Mouse (Mus musculus) hindlimb bud, embryonic 11.5 days (tissue): ENCODE measurements around the gene Fam71f1.
A peak's percentile ranks its signal among the peaks of the same experiment; 100 is the strongest.
"Not testable (repeated sequence)": the region's sequence is repeated elsewhere in the genome, so short reads cannot be mapped to it uniquely, and the experiment has no call there.

Experiments
- DNase-seq: peaks from one replicate; pipeline ENCODE4 v3.0.0-alpha.2; 2012; ENCODE audit warnings: low read depth, low spot score; ENCODE audit errors: extremely low spot score

Gene Fam71f1

DNA sequence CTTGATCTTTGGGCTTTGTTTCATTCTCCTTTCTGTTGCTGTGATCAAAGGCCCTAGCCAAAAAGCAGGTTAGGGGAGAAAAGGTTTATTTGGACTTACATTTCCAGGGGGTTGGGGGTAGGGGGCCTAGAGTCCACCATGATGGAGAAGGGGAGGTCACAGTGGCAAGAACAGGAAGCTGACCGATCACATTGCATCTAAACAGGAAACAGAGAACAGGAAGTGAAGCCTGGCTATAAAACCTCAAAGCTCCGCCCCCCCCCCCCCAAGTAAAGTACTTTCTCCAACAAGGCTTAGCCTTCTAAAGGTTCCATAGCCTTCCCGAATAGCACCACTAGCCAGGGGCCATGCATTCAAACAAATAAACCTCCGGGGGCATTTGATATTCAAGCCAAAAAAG, 3.8 kb downstream of the Fam71f1 start:
- DNase-seq: no peak

DNA sequence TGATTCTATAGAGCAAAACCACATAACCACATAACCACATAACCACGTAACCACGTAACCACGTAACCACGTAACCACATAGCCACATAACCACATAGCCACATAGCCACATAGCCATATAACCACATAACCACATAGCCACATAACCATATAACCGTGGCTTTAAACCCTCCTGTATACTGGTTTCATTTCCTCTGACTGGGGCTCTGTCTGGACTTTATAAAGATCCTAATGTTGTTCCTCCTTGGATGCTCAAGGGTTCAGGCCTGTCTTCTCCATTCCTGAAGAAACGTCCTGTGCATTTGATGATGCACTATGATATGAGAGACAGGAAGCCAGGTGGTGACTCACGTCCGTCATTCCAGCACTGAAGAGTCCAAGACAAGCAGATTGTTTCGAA, 8.0 kb downstream of the Fam71f1 start:
- no peak for DNase-seq

DNA sequence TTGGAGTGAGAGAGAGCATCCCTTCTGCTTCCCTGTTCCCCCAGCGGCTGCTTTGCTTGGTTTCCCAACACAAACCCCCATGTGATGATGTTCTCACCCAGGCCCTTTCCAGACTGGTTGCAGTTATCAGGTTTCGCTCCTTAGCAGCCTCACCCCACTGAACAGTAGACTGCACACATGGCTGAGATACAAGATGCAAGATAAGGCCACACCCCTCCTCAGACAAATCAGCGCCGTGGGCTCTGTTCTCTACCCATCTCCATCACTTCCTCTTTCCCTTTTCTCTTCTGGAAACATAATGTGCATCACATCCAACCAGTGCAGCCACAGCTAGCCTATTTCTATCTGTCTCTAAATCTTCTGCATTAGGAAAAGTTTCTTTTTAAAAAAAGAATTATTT, 10.6 kb downstream of the Fam71f1 start:
- DNase-seq: no peak

DNA sequence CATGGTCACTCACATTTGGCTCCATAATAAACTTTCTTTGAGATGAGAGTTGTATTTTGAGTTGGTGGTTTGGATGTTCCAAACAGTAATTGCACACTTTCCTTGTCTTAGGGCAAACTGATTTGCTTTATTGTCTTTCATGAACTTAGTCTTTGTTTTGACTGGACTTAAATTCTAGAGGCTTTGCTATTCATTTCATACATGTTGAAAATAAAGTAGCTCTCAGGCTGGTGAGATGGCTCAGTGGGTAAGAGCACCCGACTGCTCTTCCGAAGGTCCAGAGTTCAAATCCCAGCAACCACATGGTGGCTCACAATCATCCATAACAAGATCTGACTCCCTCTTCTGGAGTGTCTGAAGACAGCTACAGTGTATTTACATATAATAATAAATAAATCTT, 27.6 kb downstream of the Fam71f1 start:
- not testable (repeated sequence) for DNase-seq

DNA sequence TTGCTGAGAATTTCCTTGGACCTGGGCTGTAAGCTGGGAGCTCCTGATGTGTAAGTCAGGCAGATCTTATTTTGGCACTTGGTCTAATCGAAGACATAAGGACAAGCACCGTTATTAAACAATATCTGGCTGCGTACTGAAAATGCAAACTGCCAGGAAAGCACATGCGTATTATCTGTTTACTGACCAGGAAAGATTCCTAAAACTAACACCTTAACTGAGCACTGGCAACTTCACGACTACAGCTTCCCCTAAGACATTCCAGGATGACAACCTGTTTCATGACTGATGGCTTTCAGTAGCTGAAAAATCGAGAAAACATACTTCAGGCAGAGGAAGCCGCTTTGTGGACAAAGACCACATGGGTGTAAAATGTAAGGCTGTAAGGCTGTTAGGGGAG, 28.2 kb downstream of the Fam71f1 start:
- DNase-seq: peak; percentile 31

DNA sequence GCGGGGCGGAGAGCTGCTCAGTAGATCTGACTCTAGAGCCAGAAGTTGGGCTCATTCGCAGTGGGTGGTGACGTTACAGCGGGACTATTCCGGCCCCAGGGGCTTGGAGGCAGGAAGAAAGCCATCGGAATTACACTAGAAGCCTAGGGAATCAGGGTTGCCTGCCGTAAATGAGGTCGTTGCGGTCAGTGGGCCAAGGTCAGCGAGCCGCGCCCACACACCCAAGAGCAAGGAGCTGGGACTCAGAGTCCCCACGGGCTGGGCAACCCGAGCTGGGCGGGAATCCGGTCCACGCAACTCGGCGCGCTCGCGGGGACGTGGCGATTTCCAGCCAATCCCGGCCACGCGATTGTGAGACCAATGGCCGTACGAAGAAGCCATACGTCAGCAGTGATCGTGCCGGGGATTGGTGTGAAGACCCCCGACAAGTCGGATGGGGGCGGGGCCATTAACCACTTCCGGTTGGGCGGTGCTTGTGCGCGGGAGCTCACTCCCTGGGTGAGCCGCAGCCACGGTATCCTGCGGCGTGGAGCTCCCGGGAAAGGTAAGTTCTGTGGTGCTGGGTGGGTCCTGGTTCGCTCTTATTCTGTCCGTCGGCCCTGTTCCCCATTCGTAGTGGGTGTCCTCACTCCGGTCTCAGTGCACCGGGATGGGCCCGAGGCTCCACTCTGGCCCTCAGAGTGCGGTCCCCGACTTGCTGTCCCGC, 28.9 kb downstream of the Fam71f1 start, which contains the start of gene Calu:
Gene Calu, plus strand, starts transcription at position 405 of the 706 bp plus-strand sequence.
- DNase-seq: peak; percentile 93

DNA sequence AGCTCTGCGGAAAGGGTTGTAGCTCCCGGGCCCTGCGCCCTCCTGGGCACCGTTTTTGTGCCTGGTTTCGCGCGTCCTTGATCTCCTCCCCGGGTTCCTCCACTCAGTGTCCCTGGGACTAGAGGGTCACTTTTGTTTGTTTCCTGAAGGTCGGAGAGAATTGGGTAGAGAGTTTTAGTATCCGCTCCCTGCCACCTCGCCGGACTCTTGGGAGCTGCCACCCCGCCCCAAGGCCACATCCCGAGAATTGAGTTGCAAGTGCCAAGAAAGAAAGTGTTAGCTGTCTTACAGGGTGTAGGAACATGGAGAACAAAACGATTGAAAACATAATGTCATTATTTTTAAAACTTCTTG, 29.4 kb downstream of the Fam71f1 start:
- no peak for DNase-seq

DNA sequence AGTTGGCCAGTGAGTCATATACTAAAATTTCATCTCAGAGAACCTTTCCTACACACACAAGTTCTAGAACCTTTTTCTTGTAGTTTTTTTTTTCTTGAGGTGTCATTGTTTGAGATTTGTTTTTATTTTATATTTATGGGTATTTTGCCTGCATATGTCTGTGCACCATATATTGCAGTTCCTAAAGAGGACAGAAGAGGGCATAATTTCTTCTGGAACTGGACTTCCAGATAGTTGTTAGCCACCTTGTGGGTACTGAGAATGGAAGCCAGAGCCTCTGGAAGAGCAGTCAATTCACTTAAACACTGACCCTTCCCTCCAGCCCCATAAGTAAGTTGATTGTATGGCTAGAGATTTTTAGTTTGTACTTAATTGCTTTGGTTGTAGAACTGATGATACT, 32.7 kb downstream of the Fam71f1 start:
- DNase-seq: no peak

DNA sequence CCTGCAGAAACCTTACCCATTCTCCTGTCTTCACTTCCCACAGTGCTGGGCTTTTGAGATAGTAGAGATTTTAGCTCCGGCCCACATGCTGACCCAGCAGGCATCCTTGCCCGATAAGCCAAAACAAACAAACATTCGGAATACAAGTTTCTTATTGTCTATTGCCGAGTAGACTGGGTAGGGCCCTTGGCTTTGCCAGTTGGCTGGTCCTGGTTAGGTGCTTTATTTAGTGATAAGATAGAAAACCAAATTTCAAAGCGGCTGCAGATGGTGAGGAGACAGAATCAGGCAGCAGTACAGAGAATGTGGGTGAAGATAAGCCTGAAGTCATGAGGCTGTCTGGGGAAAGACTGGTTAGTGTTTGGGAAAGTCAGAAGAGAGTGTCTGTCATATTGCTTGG, 33.9 kb downstream of the Fam71f1 start:
- no peak for DNase-seq

DNA sequence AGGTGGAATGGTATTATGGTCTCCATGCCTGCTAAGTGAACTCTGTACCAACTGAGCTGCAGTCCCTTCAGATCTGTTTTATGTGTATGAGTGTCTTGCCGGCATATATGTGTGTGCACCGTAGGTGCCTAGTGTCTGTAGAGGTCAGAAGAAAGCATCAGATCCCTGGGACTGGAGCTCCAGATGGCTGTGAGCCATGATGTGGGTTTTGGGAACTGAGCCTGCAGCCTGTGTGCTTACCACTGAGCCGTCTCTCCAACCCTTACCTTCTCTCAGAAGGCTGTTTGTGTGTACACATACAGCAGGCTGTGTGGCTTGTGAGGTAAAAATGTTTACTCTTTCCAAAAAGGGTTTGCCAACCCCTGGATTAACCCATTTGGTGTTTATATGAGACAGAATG, 40.4 kb downstream of the Fam71f1 start:
- no peak for DNase-seq

DNA sequence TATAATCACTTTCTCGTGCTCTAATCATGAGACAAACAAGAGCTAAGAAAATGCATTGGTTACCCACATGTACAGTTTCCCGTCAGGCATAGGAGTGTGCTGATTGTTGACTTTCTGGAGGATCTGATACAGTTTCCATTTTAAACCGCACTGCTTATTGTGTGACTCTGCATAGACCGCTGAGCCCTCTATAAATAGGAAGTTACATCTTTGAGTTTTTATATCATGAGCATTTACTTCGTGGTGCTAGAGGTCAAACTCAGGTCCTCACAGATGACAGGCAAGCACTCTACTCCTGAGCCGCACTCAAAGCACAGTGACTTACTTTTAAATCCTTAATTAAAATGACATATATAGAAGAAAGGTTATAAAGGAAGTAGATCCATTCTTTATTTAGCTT, 41.3 kb downstream of the Fam71f1 start:
- DNase-seq: no peak

DNA sequence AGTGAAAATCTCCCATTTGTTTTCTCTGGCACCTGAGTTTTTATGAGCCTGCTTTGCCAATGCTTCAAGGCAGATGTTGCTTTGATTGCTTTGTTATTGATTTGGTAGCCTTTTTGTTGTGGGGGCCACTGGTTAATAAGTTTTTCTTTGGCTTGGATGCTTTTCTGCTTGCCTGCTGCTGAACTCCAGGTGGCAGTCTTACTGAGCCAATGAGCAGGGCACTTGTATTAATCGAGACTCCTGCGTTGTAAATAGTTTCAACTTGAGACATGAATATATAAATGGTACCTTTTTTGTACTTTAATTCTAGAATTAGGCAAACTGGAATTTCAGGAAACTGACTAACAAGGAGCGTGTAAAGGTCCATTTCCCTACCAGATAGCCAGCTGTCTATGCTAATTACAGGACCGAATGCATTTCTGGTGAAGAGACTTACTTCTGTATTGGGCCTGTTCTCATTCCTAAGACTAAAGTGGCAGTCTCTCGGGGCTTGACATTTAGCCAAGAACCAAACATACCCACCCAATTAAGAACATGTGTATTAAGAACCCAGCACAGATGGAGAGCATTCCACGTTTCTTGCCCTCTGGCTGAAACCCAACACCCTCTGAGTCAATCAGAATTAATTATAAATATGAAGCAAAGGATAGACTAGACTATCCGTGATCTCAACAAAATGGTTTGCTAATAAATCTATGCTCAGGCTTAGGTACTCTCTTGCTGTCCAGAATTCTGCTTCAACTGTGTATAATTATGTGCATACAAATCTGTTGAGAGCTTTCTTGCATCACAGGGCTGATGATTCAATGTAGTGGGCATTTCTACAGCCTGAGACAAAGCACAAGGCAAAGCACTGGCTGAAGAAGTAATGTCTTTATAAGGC, 43.5 kb downstream of the Fam71f1 start:
- no peak for DNase-seq

DNA sequence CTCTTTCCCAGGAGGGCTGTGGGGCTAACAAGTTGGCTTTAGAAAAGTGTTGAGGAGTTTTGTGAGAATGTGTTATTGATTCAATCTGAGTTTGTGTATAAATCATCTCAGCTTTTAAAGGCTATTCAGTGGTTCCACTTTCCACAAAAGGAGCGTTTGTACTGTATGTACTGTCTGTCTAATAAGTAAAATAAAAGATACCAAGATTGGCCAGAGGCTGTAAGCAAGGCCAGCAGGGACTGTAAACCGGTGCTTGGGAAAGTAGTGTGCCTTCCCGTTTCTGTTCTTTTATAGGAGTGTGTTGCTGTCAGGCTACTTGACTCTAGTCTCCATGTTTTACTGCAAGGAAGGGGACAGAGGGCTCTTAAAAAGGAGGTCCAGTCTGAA, 44.2 kb downstream of the Fam71f1 start:
- no peak for DNase-seq

DNA sequence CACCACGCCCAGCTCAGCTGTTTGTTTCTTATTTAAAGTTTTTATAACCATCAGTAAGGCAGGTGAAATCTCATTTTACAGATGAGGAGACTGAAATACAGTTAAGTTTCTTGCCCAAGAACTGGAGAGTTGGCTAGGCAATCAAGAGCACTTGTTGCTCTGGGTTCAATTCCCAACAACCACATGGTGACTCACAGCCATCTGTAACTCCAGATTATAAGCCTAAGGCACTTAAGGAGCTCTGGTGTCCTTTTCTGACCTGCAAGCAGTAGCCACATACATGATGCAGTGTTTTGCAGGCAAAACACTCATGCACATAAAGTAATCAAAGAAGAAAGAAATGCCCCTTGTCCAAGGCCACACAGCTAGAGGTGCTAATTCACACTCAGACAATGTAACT, 46.3 kb downstream of the Fam71f1 start:
- DNase-seq: no peak

DNA sequence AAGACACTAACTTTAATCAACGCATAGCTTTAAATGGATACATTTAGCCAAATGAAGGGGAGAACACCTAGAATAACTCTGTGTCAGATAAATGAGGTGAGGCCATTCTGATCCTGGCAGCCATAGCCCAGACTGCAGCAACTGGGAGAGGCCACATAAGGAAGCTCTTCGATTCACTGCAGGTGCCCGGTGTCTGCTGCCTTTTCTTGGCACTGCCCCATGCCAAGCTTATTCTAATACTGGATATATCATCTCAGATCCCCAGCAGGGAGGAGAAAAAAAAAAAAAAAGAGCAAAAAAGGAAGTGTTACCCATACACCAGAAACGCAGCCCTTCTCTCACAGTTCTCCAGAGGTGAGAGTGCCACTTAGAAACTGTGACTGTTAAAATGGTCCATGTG, 58.4 kb downstream of the Fam71f1 start:
- DNase-seq: no peak

DNA sequence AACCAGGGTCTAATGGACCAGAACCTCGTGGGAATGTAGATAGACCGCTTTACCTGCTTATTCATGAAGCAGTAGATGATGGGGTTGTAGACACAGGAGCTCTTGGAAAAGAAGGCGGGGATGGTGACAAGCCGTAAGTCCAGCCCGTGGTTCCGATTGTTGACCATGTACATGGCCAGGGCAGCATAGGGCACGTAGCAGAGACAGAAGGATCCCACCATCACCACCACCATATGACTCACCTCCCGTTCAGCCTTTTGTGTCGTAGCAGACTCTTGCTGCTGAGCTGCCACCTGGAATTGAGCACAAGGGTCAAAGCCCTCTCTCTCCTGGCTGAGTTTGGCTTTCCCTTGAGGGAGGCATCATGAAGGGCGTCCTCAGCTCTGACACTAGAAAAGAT, 59.7 kb downstream of the Fam71f1 start:
- DNase-seq: no peak

DNA sequence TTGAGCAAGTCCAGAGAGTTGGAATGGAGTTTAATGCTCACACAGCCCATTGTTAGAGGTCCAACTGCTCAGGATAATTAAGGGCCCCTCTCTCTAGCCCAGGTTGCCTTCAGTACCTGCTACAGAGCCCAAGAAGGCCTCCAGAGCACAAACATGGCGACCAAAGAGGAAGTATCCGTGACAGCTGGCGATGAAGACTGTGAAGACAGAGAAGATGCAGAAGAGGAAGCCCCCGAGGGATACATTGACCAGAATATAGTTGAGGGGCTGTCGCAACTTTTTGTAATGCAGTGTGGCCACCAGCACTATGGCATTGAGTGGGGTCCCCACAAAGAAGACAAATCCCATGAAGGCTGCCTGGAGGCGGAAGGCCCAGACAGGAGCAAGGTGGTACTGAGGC, 61.0 kb downstream of the Fam71f1 start:
- DNase-seq: no peak

DNA sequence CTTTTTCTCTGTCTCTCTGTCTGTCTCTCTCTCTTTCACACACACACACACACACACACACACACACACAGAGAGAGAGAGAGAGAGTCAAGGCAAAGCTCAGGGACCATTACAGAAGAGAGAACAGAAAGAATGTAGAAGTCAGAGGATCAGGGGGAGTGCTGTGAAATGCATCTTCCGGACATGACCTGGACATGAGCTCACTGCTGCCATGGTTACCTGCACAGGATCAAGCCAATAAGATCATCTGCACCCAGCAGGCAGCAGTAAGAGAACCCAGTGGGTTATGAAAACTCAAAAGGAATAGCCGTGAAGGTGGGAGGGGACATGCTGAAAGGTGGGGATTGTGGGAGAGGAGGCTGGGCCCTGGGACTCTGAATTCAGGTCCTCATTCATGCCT, 63.5 kb downstream of the Fam71f1 start:
- no peak for DNase-seq
